30 mouse cellular contexts compared by ENCODE assay signal in the genomic region with DNA sequence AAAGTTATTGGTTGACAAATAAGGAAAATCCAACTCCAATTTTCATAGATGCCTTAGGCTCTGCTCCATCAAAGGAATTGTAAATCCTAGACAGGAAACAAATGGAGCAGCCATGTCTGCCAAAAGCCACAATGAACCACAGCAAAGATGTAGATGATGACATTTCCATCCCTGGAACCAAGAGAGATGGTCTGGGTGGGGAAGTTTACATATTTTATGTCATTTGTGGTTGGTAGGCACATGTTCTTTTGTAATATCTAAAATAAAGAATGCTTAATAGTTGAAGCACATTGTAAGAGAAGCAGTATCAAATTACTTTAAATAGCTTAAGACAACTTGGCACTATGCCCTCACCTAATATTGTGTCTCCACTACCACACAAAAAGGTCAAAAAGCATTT.
A peak's percentile ranks its signal among the peaks of the same experiment; 100 is the strongest.
DNase-seq lines count a peak whose midpoint lies in the region; ATAC-seq and TF ChIP-seq lines count a peak whose summit lies in the region.
"Had no signal": no experiment of that assay in that cellular context is flagged by ENCODE, and none has a peak within 500 bp of the region (broad histone marks: within the 10 kb centered on the region; RNA-seq: fewer than 3 reads in every experiment).

No protein-coding gene starts in this region.

- no peak overlapping the region for H3K9ac ChIP-seq in limb, embryonic 14.5 days (ENCODE audit: low read depth, low read length, severe bottlenecking)
- H3K9ac ChIP-seq in forebrain, embryonic 14.5 days (ENCODE audit: low read length): no peak overlapping the region
- H3K9ac ChIP-seq: embryonic facial prominence, embryonic 12.5 days; embryonic facial prominence, embryonic 15.5 days; forebrain, embryonic 12.5 days; forebrain, embryonic 15.5 days; forebrain, postnatal 0 days had no signal

- DNase-seq in limb, embryonic 14.5 days (ENCODE audit: low spot score): peak; percentile 56
- DNase-seq in limb, embryonic 10.5 days (ENCODE audit: low spot score): no peak
- peak; percentile 68 for DNase-seq in 3T3-L1 (ENCODE audit: low read depth, low spot score)
- peak; percentile 38 for DNase-seq in Muller cell, postnatal 12 days (ENCODE audit: inconsistent ontology term)
- peak; percentile 4 for DNase-seq in fibroblast of lung, adult 2 months (ENCODE audit: low read depth)
- no peak for DNase-seq in forebrain, embryonic 14.5 days (ENCODE audit: low spot score)
- DNase-seq in cerebellum, adult 9-10 months: no peak
- DNase-seq: adrenal gland, adult 8-10 months; adrenal gland, postnatal 14 days; adrenal gland, postnatal 36 days; B cell, adult 2 months; cerebellum, adult 11-12 months; cerebellum, adult 2 months; cerebellum, adult 9-11 months; cerebellum, postnatal 14 days; cerebellum, postnatal 36 days; embryo, embryonic 11 days; forebrain, postnatal 0 days had no signal

- H3K9me3 ChIP-seq in limb, embryonic 14.5 days (ENCODE audit: control insufficient read depth, low read length): no peaks in the 10 kb centered on the region
- H3K9me3 ChIP-seq in limb, embryonic 10.5 days (replicated peaks): no peaks in the 10 kb centered on the region
- no peaks in the 10 kb centered on the region for H3K9me3 ChIP-seq in forebrain, embryonic 14.5 days (replicated peaks; ENCODE audit: control insufficient read depth, low read length)
- H3K9me3 ChIP-seq: embryonic facial prominence, embryonic 12.5 days; embryonic facial prominence, embryonic 15.5 days; forebrain, embryonic 10.5 days; forebrain, embryonic 12.5 days; forebrain, embryonic 15.5 days; G1E had no signal

- no peak for ATAC-seq in limb, embryonic 14.5 days (ENCODE audit: low FRiP score, low read depth)
- no peak for ATAC-seq in forebrain, embryonic 14.5 days
- ATAC-seq in erythroid progenitor cell, adult 5-6 weeks (replicated peaks; ENCODE audit: low FRiP score, poor library complexity, severe bottlenecking): no peak
- ATAC-seq: activated CD4-positive, CD25-positive, alpha-beta regulatory T cell, adult 4 months; CD4-positive, CD25-positive, alpha-beta regulatory T cell, adult 4 months; forebrain, embryonic 15.5 days; forebrain, postnatal 0 days; Patski had no signal

- no peaks in the 10 kb centered on the region for H3K36me3 ChIP-seq in limb, embryonic 14.5 days (ENCODE audit: control insufficient read depth, insufficient read depth, low read length)
- H3K36me3 ChIP-seq in limb, embryonic 10.5 days: no peaks in the 10 kb centered on the region
- H3K36me3 ChIP-seq in forebrain, embryonic 14.5 days (ENCODE audit: control insufficient read depth, insufficient read depth, low read length): no peaks in the 10 kb centered on the region
- H3K36me3 ChIP-seq: embryonic facial prominence, embryonic 12.5 days; embryonic facial prominence, embryonic 15.5 days; forebrain, embryonic 10.5 days; forebrain, embryonic 12.5 days; forebrain, embryonic 15.5 days; G1E had no signal

- no peak overlapping the region for H3K27ac ChIP-seq in limb, embryonic 14.5 days (replicated peaks; ENCODE audit: low read depth, low read length)
- no peak overlapping the region for H3K27ac ChIP-seq in limb, embryonic 10.5 days
- no peak overlapping the region for H3K27ac ChIP-seq in forebrain, embryonic 14.5 days (ENCODE audit: low read depth, low read length)
- H3K27ac ChIP-seq: embryonic facial prominence, embryonic 12.5 days; forebrain, embryonic 10.5 days; forebrain, embryonic 12.5 days; forebrain, embryonic 15.5 days had no signal

- no peaks in the 10 kb centered on the region for H3K27me3 ChIP-seq in limb, embryonic 14.5 days (ENCODE audit: control insufficient read depth, insufficient read depth, low read length)
- no peaks in the 10 kb centered on the region for H3K27me3 ChIP-seq in limb, embryonic 10.5 days (ENCODE audit: low read depth, poor library complexity, severe bottlenecking)
- no peaks in the 10 kb centered on the region for H3K27me3 ChIP-seq in forebrain, embryonic 14.5 days (replicated peaks; ENCODE audit: control insufficient read depth, insufficient read depth, low read length)
- H3K27me3 ChIP-seq: CH12.LX; embryonic facial prominence, embryonic 12.5 days; embryonic facial prominence, embryonic 15.5 days; forebrain, embryonic 12.5 days; forebrain, embryonic 15.5 days had no signal

- no peak overlapping the region for H3K4me2 ChIP-seq in limb, embryonic 14.5 days (replicated peaks; ENCODE audit: low read depth, low read length, severe bottlenecking)
- H3K4me2 ChIP-seq in forebrain, embryonic 14.5 days (ENCODE audit: low read length): no peak overlapping the region
- H3K4me2 ChIP-seq: embryonic facial prominence, embryonic 12.5 days; embryonic facial prominence, embryonic 15.5 days; forebrain, embryonic 12.5 days; forebrain, embryonic 15.5 days had no signal

- no peaks in the 10 kb centered on the region for H3K4me1 ChIP-seq in limb, embryonic 14.5 days (ENCODE audit: control insufficient read depth, insufficient read depth, low read length)
- H3K4me1 ChIP-seq in limb, embryonic 10.5 days: no peaks in the 10 kb centered on the region
- H3K4me1 ChIP-seq in forebrain, embryonic 14.5 days (ENCODE audit: control insufficient read depth, insufficient read depth, low read length): no peaks in the 10 kb centered on the region
- H3K4me1 ChIP-seq: embryonic facial prominence, embryonic 12.5 days; forebrain, embryonic 15.5 days had no signal

- TF ChIP-seq POLR2A in limb, embryonic 14.5 days (IDR thresholded peaks at IDR 0.05; ENCODE audit: borderline replicate concordance, extremely low read depth, insufficient read depth, insufficient read length): no peak

- H3K4me3 ChIP-seq in limb, embryonic 14.5 days (replicated peaks; ENCODE audit: low read length): no peak overlapping the region
- H3K4me3 ChIP-seq in limb, embryonic 10.5 days: no peak overlapping the region
- no peak overlapping the region for H3K4me3 ChIP-seq in forebrain, embryonic 14.5 days (ENCODE audit: low read depth, low read length)
- H3K4me3 ChIP-seq: embryonic facial prominence, embryonic 12.5 days; embryonic facial prominence, embryonic 15.5 days; erythroblast, embryonic 14.5 days; forebrain, embryonic 10.5 days; forebrain, embryonic 12.5 days; forebrain, embryonic 15.5 days had no signal

Comparison
In these comparisons a context has a peak if more than half of its experiments do, and no peak if none do; other contexts are left out.
1. DNase-seq: peak in limb, embryonic 14.5 days (single experiment), 3T3-L1 (single experiment), Muller cell, postnatal 12 days (single experiment) and fibroblast of lung, adult 2 months (single experiment); none in limb, embryonic 10.5 days (single experiment), forebrain, embryonic 14.5 days (single experiment) and cerebellum, adult 9-10 months (single experiment).